Mouse (Mus musculus): Measurements from ENCODE around the gene Spaca9. TPM values are rescaled to one million over a fixed set of nuclear protein-coding genes. Genes with fewer than 3 reads are reported as not detected.

The Spaca9 gene
- polyA plus RNA-seq, 1 experiment = 11.4 TPM

DNA sequence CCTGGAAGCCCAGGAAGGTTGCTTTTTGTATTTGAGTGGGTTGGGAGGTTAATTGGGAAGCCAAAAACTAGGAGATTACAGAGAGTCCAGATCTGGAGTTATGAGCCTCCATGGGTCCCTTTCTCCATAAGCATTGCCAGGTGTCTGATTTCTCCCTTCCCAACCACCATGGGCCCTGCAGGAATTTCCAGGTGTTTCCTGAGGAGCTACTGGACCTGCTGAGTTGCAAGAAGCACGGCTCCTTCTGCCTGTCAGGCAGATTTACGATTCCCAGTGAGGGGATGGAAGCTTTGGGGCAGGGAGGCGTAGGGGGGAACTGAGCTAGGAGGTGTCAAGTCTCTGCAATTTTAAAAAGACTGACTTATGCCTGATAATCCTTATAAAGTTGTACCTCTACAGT is 33.7 kb downstream of the Spaca9 start:
- DNase-seq (ENCODE audit: low read depth) = no peak

DNA sequence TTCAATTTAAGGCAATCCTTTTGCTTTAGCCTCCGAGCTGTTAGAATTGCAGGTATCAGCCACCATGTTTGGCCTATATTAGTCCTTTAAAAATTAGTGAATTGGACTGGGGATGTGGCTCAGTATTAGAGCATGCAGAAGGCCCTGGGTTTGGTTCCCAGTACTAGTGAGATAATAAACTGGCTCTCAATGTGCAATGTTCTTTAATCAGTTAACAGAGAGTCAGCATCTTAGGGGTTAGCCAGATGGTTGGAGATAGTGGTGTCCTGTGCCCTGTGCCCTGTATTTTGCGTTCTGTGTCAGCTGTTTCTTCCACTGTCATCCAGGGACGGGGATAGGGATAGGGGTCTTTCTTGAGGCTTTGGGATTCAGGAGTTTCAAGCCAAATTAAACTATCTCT is 36.6 kb downstream of the Spaca9 start:
- no peak for DNase-seq (ENCODE audit: low read depth)

DNA sequence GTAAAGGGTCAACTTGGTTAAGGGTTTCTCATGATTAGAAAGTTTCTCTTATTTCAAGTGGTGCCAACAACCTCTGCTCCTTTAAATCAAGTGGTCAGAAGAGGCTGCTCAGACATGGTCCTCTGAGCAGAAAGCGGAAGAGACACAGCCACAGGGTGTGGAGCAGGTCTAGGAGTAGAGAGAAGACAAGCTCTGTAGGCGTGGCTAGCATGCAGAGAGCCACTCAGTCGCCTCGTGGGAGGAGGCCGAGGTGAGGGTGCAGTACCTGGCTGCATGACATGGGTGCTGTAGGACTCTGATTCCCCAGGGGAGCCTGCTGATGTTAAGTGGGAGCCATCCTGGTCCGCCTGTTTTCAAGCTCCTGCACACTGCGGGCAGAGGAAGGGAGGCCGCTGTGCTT is 43.3 kb downstream of the Spaca9 start:
- DNase-seq (ENCODE audit: low read depth) = no peak

DNA sequence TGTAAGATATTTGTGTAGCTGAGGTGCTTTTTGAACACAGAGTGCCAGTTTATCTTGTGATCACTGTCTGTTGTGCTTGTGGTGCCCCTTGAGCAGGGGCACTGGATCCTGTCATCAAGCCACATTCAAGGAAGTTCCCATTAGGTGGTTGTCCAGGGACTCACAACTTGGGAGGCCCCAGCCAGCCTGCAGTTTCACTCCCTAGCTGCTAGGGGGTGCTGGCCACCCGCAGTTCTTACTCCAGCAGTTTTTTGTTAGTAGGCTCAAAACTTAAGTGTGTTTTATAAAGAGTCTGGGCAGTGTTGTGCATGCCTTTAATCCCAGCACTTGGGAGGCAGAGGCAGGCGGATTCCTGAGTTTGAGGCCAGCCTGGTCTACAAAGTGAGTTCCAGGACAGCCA is 45.2 kb downstream of the Spaca9 start:
- no peak for DNase-seq (ENCODE audit: low read depth)

DNA sequence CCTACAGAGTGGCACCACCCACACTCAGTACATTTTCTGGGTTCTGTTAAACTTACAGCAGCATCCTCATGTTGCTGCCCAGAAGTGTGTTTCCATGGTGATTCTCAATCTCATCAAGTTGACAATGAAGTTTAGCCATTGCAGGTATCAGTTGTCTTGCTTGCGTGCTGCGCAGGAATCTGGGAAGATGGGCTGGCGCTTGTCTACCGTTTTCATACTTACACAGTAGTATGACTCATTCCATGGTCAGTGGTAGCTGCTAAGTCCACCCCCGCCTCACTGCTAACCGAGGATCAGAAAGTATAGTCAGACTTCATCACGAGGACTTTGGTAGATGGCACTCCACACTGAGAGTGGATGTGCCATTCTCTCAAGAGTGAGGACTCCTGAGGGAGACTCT is 46.2 kb downstream of the Spaca9 start:
- DNase-seq (ENCODE audit: low read depth) = no peak

DNA sequence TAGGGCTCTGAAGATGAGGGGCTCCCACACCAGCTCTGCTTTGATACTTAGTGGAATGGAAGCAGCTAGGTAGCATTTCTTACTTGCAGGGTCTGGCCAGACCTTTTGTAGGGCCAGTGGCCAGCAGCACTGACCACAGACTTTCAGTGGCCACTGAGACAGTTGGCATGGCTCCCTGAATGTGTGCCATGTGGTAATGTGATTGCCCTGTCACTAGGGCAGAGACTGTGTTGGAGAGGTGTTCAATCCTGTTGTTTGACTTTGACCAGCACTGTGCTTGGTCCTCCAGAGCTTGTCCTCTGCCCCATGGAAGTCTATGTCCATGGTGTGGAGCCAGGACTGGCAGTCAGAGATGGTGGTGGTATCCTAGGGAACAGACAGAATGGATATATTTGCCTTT is 49.0 kb downstream of the Spaca9 start:
- no peak for DNase-seq (ENCODE audit: low read depth)

DNA sequence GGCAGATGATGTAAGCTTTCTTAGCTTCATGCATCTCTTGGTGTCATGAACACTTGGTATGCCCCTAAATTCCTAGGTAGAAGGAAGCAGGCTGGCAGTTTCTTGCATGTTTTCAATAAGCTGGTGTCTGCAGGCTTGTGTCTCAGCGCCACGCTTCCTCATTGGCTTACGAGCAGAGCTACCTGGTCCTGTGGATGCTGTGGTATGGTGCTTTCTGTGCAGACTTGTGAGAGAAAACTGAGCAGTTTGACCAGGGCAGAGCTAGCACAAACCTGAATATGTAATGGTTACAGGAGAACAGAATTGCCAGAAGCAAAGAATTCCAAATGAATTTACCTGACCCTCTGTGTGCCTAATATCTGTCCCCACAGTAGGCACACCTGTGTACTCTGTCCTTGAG is 56.4 kb downstream of the Spaca9 start:
- no peak for DNase-seq (ENCODE audit: low read depth)

Other genes starting within 250 kb of the Spaca9 start
- 1.1 and 2.7 TPM in 2 replicates for gene 1700007K13Rik, start 233.4 kb downstream of the Spaca9 start, polyA plus RNA-seq (2012; rRNA removed)
- 31.1 and 36.4 TPM in 2 replicates for gene Mrps2, start 231.7 kb downstream of the Spaca9 start, polyA plus RNA-seq (2012; rRNA removed)
- 3.4 TPM in 2 replicates for gene Gbgt1, start 202.8 kb downstream of the Spaca9 start, polyA plus RNA-seq (2012; rRNA removed)
- 0.89 TPM in 1 of 2 replicates, not detected in the other for gene Gm10134, start 193.6 kb downstream of the Spaca9 start, polyA plus RNA-seq (2012; rRNA removed)
- 90.6 and 93.6 TPM in 2 replicates for gene Ralgds, start 186.6 kb downstream of the Spaca9 start, polyA plus RNA-seq (2012; rRNA removed)
- gene Cel, start 136.3 kb downstream of the Spaca9 start, polyA plus RNA-seq (2012; rRNA removed) = 0.48 and 1.6 TPM in 2 replicates
- 17.3 and 18.2 TPM in 2 replicates for gene Gtf3c5, start 116.0 kb downstream of the Spaca9 start, polyA plus RNA-seq (2012; rRNA removed)
- gene Gfi1b, start 77.7 kb downstream of the Spaca9 start, polyA plus RNA-seq (2012; rRNA removed) = 2.1 and 3.0 TPM in 2 replicates
- 28.7 and 29.3 TPM in 2 replicates for gene Tsc1, start 58.5 kb downstream of the Spaca9 start, polyA plus RNA-seq (2012; rRNA removed)
- gene Ak8, start 437 bp upstream of the Spaca9 start, polyA plus RNA-seq (2012; rRNA removed) = 4.5 and 5.1 TPM in 2 replicates
- gene Gtf3c4, start 140.6 kb upstream of the Spaca9 start, polyA plus RNA-seq (2012; rRNA removed) = 7.9 and 8.6 TPM in 2 replicates
- 2.7 and 3.1 TPM in 2 replicates for gene Ddx31, start 140.7 kb upstream of the Spaca9 start, polyA plus RNA-seq (2012; rRNA removed)
- 0.10 and 0.11 TPM in 2 replicates for gene Barhl1, start 216.9 kb upstream of the Spaca9 start, polyA plus RNA-seq (2012; rRNA removed)